ENCODE assay signal across 16 mouse cellular contexts in the genomic region with DNA sequence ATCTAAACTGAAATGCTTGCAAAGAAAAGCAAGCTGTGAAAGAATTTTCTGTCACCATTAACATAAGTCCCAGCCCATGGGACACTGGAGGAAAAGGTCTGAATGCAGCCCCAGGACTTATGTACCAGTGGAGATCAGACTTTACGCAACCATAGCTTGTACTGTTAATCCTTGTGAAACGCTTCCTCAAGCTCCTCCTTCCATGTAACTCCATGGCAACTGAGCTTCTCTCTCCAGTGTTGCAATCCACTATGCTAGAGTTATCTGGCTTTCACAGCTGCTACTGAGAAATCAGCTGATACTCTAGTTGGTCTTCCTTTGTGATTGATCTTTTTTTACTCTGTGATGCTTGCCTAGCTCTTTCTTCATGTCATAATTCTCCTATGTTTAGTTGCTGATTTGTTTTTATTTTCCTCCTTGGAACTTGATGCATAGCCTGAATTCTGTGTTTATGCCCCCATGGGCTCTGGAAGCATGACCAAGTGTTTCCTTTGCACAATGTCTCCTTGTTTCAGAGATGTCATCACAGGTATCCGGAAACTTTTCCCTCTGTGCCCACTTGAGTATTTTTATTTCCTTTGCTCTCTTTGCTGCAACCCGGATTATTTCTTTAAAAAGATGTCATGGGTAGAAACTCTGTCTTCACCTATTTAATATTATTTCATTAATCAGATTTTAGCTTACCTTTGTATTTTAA.
DNase-seq lines count a peak whose midpoint lies in the region; ATAC-seq and TF ChIP-seq lines count a peak whose summit lies in the region.
"Had no signal": no experiment of that assay in that cellular context is flagged by ENCODE, and none has a peak within 500 bp of the region (broad histone marks: within the 10 kb centered on the region; RNA-seq: fewer than 3 reads in every experiment).

No protein-coding gene starts in this region.

- WGBS in forebrain, embryonic 14.5 days, result 85% methylated on average over 4 of the region's 4 CpGs
- WGBS in forebrain, embryonic 10.5 days, result 86% methylated on average over 4 of the region's 4 CpGs
- WGBS in lung, embryonic 14.5 days, result 71% methylated on average over 4 of the region's 4 CpGs
- WGBS in intestine, embryonic 16.5 days, result 80% methylated on average over 4 of the region's 4 CpGs

- no peaks in the 10 kb centered on the region for H3K27me3 ChIP-seq in forebrain, embryonic 14.5 days (replicated peaks; ENCODE audit: control insufficient read depth, insufficient read depth, low read length)
- no peaks in the 10 kb centered on the region for H3K27me3 ChIP-seq in forebrain, embryonic 10.5 days (ENCODE audit: poor library complexity, severe bottlenecking)
- H3K27me3 ChIP-seq in lung, embryonic 14.5 days (ENCODE audit: insufficient read depth, low read length), result no peaks in the 10 kb centered on the region
- no peaks in the 10 kb centered on the region for H3K27me3 ChIP-seq in intestine, embryonic 16.5 days (replicated peaks; ENCODE audit: control insufficient read depth, insufficient read depth, low read length)
- H3K27me3 ChIP-seq: kidney, embryonic 15.5 days; limb, embryonic 12.5 days; megakaryocyte, embryonic 14.5 days had no signal

- ATAC-seq in forebrain, embryonic 14.5 days, result no peak
- ATAC-seq in lung, embryonic 14.5 days (ENCODE audit: insufficient read depth), result no peak
- no peak for ATAC-seq in intestine, embryonic 16.5 days
- ATAC-seq: inflammation-experienced regulatory T-cells, adult 6 months had no signal

- no peak overlapping the region for H3K27ac ChIP-seq in forebrain, embryonic 14.5 days (ENCODE audit: low read depth, low read length)
- no peak overlapping the region for H3K27ac ChIP-seq in forebrain, embryonic 10.5 days
- no peak overlapping the region for H3K27ac ChIP-seq in lung, embryonic 14.5 days (ENCODE audit: low read depth)
- no peak overlapping the region for H3K27ac ChIP-seq in intestine, embryonic 16.5 days (ENCODE audit: low read length)
- H3K27ac ChIP-seq: embryonic facial prominence, embryonic 10.5 days; heart, embryonic 10.5 days; kidney, embryonic 15.5 days; limb, embryonic 12.5 days had no signal

- H3K4me1 ChIP-seq in forebrain, embryonic 14.5 days (ENCODE audit: control insufficient read depth, insufficient read depth, low read length), result no peaks in the 10 kb centered on the region
- H3K4me1 ChIP-seq in forebrain, embryonic 10.5 days, result peaks cover 3% of the 10 kb centered on the region; the same call in 1 of the 2 replicates
- no peaks in the 10 kb centered on the region for H3K4me1 ChIP-seq in lung, embryonic 14.5 days (ENCODE audit: insufficient read depth)
- H3K4me1 ChIP-seq in intestine, embryonic 16.5 days (ENCODE audit: control insufficient read depth, insufficient read depth, low read length), result no peaks in the 10 kb centered on the region
- H3K4me1 ChIP-seq: embryonic facial prominence, embryonic 10.5 days; heart, embryonic 10.5 days; kidney, embryonic 15.5 days; limb, embryonic 12.5 days; megakaryocyte, embryonic 14.5 days had no signal

- no peak overlapping the region for H3K9ac ChIP-seq in forebrain, embryonic 14.5 days (ENCODE audit: low read length)
- H3K9ac ChIP-seq in lung, embryonic 14.5 days, result no peak overlapping the region
- no peak overlapping the region for H3K9ac ChIP-seq in intestine, embryonic 16.5 days (ENCODE audit: low read depth, low read length)
- H3K9ac ChIP-seq: kidney, embryonic 15.5 days; limb, embryonic 12.5 days had no signal

- H3K4me2 ChIP-seq in forebrain, embryonic 14.5 days (ENCODE audit: low read length), result no peak overlapping the region
- H3K4me2 ChIP-seq in lung, embryonic 14.5 days, result no peak overlapping the region
- H3K4me2 ChIP-seq in intestine, embryonic 16.5 days (ENCODE audit: low read depth, low read length), result no peak overlapping the region
- H3K4me2 ChIP-seq: kidney, embryonic 15.5 days; limb, embryonic 12.5 days had no signal

- TF ChIP-seq CTCF in lung, embryonic 14.5 days (IDR thresholded peaks at IDR 0.05; ENCODE audit: low read depth), result no peak

- no peaks in the 10 kb centered on the region for H3K9me3 ChIP-seq in forebrain, embryonic 14.5 days (replicated peaks; ENCODE audit: control insufficient read depth, low read length)
- no peaks in the 10 kb centered on the region for H3K9me3 ChIP-seq in forebrain, embryonic 10.5 days
- H3K9me3 ChIP-seq in lung, embryonic 14.5 days (ENCODE audit: low read depth, low read length), result no peaks in the 10 kb centered on the region
- no peaks in the 10 kb centered on the region for H3K9me3 ChIP-seq in intestine, embryonic 16.5 days (ENCODE audit: control insufficient read depth, low read length)
- H3K9me3 ChIP-seq: embryonic facial prominence, embryonic 10.5 days; heart, embryonic 10.5 days; kidney, embryonic 15.5 days; limb, embryonic 12.5 days had no signal

- DNase-seq in forebrain, embryonic 14.5 days (ENCODE audit: low spot score), result peak; percentile 4
- DNase-seq in forebrain, embryonic 10.5 days (ENCODE audit: extremely low spot score, low spot score), result no peak
- DNase-seq in lung, embryonic 14.5 days, result peak; percentile 23
- no peak for DNase-seq in lung, postnatal 4 days
- DNase-seq in adipocyte (ENCODE audit: low spot score), result peak; percentile 83
- peak; percentile 6 for DNase-seq in lung, postnatal 36 days
- no peak for DNase-seq in left cerebral cortex, adult 18-20 months (ENCODE audit: low spot score in 2 of 2)
- DNase-seq: cerebellum, postnatal 10 days; thymus, adult 18-20 months had no signal

- H3K4me3 ChIP-seq in forebrain, embryonic 14.5 days (ENCODE audit: low read depth, low read length), result no peak overlapping the region
- no peak overlapping the region for H3K4me3 ChIP-seq in forebrain, embryonic 10.5 days
- no peak overlapping the region for H3K4me3 ChIP-seq in lung, embryonic 14.5 days (ENCODE audit: low read depth, low read length)
- no peak overlapping the region for H3K4me3 ChIP-seq in intestine, embryonic 16.5 days (ENCODE audit: low read length)
- H3K4me3 ChIP-seq: embryonic facial prominence, embryonic 10.5 days; heart, embryonic 10.5 days; kidney, embryonic 15.5 days; limb, embryonic 12.5 days; megakaryocyte, embryonic 14.5 days had no signal

- no peaks in the 10 kb centered on the region for H3K36me3 ChIP-seq in forebrain, embryonic 14.5 days (ENCODE audit: control insufficient read depth, insufficient read depth, low read length)
- no peaks in the 10 kb centered on the region for H3K36me3 ChIP-seq in forebrain, embryonic 10.5 days (replicated peaks)
- H3K36me3 ChIP-seq in lung, embryonic 14.5 days (ENCODE audit: insufficient read depth), result no peaks in the 10 kb centered on the region
- H3K36me3 ChIP-seq in intestine, embryonic 16.5 days (ENCODE audit: control insufficient read depth, insufficient read depth, low read length), result no peaks in the 10 kb centered on the region
- H3K36me3 ChIP-seq: embryonic facial prominence, embryonic 10.5 days; heart, embryonic 10.5 days; kidney, embryonic 15.5 days; limb, embryonic 12.5 days had no signal

Comparison
In these comparisons a context has a peak if more than half of its experiments do, and no peak if none do; other contexts are left out.
1. DNase-seq: peak in forebrain, embryonic 14.5 days (single experiment), lung, embryonic 14.5 days (single experiment), adipocyte (single experiment) and lung, postnatal 36 days (single experiment); none in forebrain, embryonic 10.5 days (single experiment), lung, postnatal 4 days (0 of 2) and left cerebral cortex, adult 18-20 months (0 of 2).